ENCODE assay signal across 20 mouse cellular contexts in genomic region chr5:76744737-76745209, GRCm38 (mm10).
DNase-seq lines count a peak whose midpoint lies in the region; ATAC-seq lines count a peak whose summit lies in the region.
"Had no signal": no experiment of that assay in that cellular context is flagged by ENCODE, and none has a peak within 500 bp of the region (broad histone marks: within the 10 kb centered on the region; RNA-seq: fewer than 3 reads in every experiment).

No protein-coding gene starts in this region.

- no peak overlapping the region for H3K27ac ChIP-seq in embryonic facial prominence, embryonic 10.5 days (replicated peaks)
- H3K27ac ChIP-seq in embryonic facial prominence, embryonic 15.5 days (replicated peaks) = 0 out of 2 replicates have a peak overlapping the region, but pooled peaks have one; percentile 7
- H3K27ac ChIP-seq: heart, embryonic 15.5 days; limb, embryonic 12.5 days; macrophage; stomach, embryonic 15.5 days had no signal

- 85% methylated on average over 9 of the region's 9 CpGs for WGBS in embryonic facial prominence, embryonic 10.5 days
- 68% methylated on average over 9 of the region's 9 CpGs for WGBS in embryonic facial prominence, embryonic 15.5 days

- peaks cover 15% of the 10 kb centered on the region for H3K9me3 ChIP-seq in megakaryocyte, embryonic 14.5 days
- H3K9me3 ChIP-seq in embryonic facial prominence, embryonic 10.5 days = no peaks in the 10 kb centered on the region
- no peaks in the 10 kb centered on the region for H3K9me3 ChIP-seq in embryonic facial prominence, embryonic 15.5 days (replicated peaks)
- H3K9me3 ChIP-seq: heart, embryonic 15.5 days; hindbrain, embryonic 12.5 days; stomach, embryonic 15.5 days had no signal

- no peak overlapping the region for H3K9ac ChIP-seq in embryonic facial prominence, embryonic 15.5 days
- H3K9ac ChIP-seq: heart, embryonic 15.5 days; hindbrain, embryonic 12.5 days; limb, embryonic 12.5 days; stomach, embryonic 15.5 days had no signal

- no peaks in the 10 kb centered on the region for H3K27me3 ChIP-seq in megakaryocyte, embryonic 14.5 days (replicated peaks)
- H3K27me3 ChIP-seq in embryonic facial prominence, embryonic 10.5 days (replicated peaks; ENCODE audit: low read depth, poor library complexity, severe bottlenecking) = no peaks in the 10 kb centered on the region
- H3K27me3 ChIP-seq in embryonic facial prominence, embryonic 15.5 days = no peaks in the 10 kb centered on the region
- H3K27me3 ChIP-seq: CH12.LX; heart, embryonic 15.5 days; hindbrain, embryonic 12.5 days; limb, embryonic 12.5 days; Patski; stomach, embryonic 15.5 days had no signal

- H3K4me3 ChIP-seq in megakaryocyte, embryonic 14.5 days (replicated peaks) = peak overlapping the region; percentile 67
- no peak overlapping the region for H3K4me3 ChIP-seq in embryonic facial prominence, embryonic 10.5 days
- no peak overlapping the region for H3K4me3 ChIP-seq in embryonic facial prominence, embryonic 15.5 days (replicated peaks)
- H3K4me3 ChIP-seq: heart, embryonic 15.5 days; hindbrain, embryonic 12.5 days; limb, embryonic 12.5 days; stomach, embryonic 15.5 days had no signal

- ATAC-seq in megakaryocyte, adult 5-6 weeks (ENCODE audit: poor library complexity, severe bottlenecking) = no peak
- ATAC-seq in embryonic facial prominence, embryonic 15.5 days (ENCODE audit: insufficient number of reproducible peaks, low FRiP score, low TSS enrichment, low read depth) = peak; percentile 70
- ATAC-seq: Patski had no signal

- peaks cover 63% of the 10 kb centered on the region for H3K36me3 ChIP-seq in megakaryocyte, embryonic 14.5 days (replicated peaks; ENCODE audit: low read length)
- peaks cover 40% of the 10 kb centered on the region for H3K36me3 ChIP-seq in embryonic facial prominence, embryonic 10.5 days (replicated peaks)
- no peaks in the 10 kb centered on the region for H3K36me3 ChIP-seq in embryonic facial prominence, embryonic 15.5 days
- H3K36me3 ChIP-seq: heart, embryonic 15.5 days; stomach, embryonic 15.5 days had no signal

- peaks cover 76% of the 10 kb centered on the region for H3K4me1 ChIP-seq in megakaryocyte, embryonic 14.5 days
- no peaks in the 10 kb centered on the region; the same call in 1 of the 2 replicates for H3K4me1 ChIP-seq in embryonic facial prominence, embryonic 10.5 days
- 0 out of 2 replicates have a peak, but pooled peaks cover 4% of the 10 kb centered on the region for H3K4me1 ChIP-seq in embryonic facial prominence, embryonic 15.5 days
- H3K4me1 ChIP-seq: heart, embryonic 15.5 days; limb, embryonic 12.5 days; stomach, embryonic 15.5 days had no signal

- peak; percentile 42 for DNase-seq in embryonic facial prominence, embryonic 10.5 days (ENCODE audit: low spot score)
- peak; percentile 8 for DNase-seq in lung, postnatal 25 days (ENCODE audit: low spot score)
- no peak for DNase-seq in frontal cortex, adult 2 months (ENCODE audit: extremely low spot score in 1 of 2, low spot score in 1 of 2)
- DNase-seq in kidney, postnatal 10 days = no peak
- DNase-seq: cerebellum, adult 18-20 months; embryo, embryonic 11 days; kidney, adult 18-20 months; kidney, postnatal 36 days; layer of hippocampus, postnatal 36 days; thymus, postnatal 25 days had no signal

- H3K4me2 ChIP-seq in embryonic facial prominence, embryonic 15.5 days (replicated peaks) = no peak overlapping the region
- H3K4me2 ChIP-seq: heart, embryonic 15.5 days; hindbrain, embryonic 12.5 days; limb, embryonic 12.5 days; stomach, embryonic 15.5 days had no signal

Comparison
In these comparisons a context has a peak if more than half of its experiments do, and no peak if none do; other contexts are left out.
1. DNase-seq: peak in embryonic facial prominence, embryonic 10.5 days (single experiment) and lung, postnatal 25 days (single experiment); none in frontal cortex, adult 2 months (0 of 2) and kidney, postnatal 10 days (single experiment).